7 mouse cellular contexts compared by ENCODE assay signal in genomic region chr5:139377468-139378270, GRCm38 (mm10). TPM values are rescaled to one million over a fixed set of nuclear protein-coding genes. Genes with fewer than 3 reads are reported as not detected.
DNase-seq lines count a peak whose midpoint lies in the region; ATAC-seq lines count a peak whose summit lies in the region.

Gene Gpr146, plus strand, starts transcription at chr5:139377697.

- intact Hi-C loops in heart, postnatal 14 days (cut with DNase I), result no loop called here

- no peaks in the 10 kb centered on the region for H3K27me3 ChIP-seq in embryonic facial prominence, embryonic 12.5 days

- H3K4me1 ChIP-seq in embryonic facial prominence, embryonic 12.5 days, result peaks cover 32% of the 10 kb centered on the region

- no peak for ATAC-seq in embryonic facial prominence, embryonic 12.5 days (ENCODE audit: insufficient number of reproducible peaks, insufficient read depth, low FRiP score, low TSS enrichment)

- H3K27ac ChIP-seq in embryonic facial prominence, embryonic 12.5 days, result peak within 1 kb of the TSS; percentile 73

- H3K36me3 ChIP-seq in embryonic facial prominence, embryonic 12.5 days, result no peaks in the 10 kb centered on the region

- WGBS in embryonic facial prominence, embryonic 12.5 days, result 63% methylated on average over 18 of the region's 18 CpGs

- no peak within 1 kb of the TSS for H3K4me2 ChIP-seq in embryonic facial prominence, embryonic 12.5 days (replicated peaks)

- H3K9me3 ChIP-seq in embryonic facial prominence, embryonic 12.5 days, result no peaks in the 10 kb centered on the region

- no peak within 1 kb of the TSS for H3K4me3 ChIP-seq in embryonic facial prominence, embryonic 12.5 days

- peak; percentile 73 for DNase-seq in 3134 (ENCODE audit: extremely low read depth, insufficient read length, low spot score)
- DNase-seq in 3T3-L1 (ENCODE audit: low read depth, low spot score), result peak; percentile 82
- DNase-seq in heart, postnatal 14 days, result peak; percentile 76 to 78
- DNase-seq in layer of hippocampus, adult 8-10 months (ENCODE audit: low spot score in 2 of 2), result no peak
- peak; percentile 89 for DNase-seq in lung, postnatal 10 days
- no peak for DNase-seq in yolk sac, embryonic 10.5 days (ENCODE audit: low spot score)

- H3K9ac ChIP-seq in embryonic facial prominence, embryonic 12.5 days, result no peak within 1 kb of the TSS

RNA-seq across cellular contexts. Expression of gene Gpr146, which starts in this region (rescaled TPM):
- 1.7 and 1.9 TPM in 2 replicates for polyA plus RNA-seq in embryonic facial prominence, embryonic 12.5 days (2016; fragmentation: Nextera tagmentation; extraction: Ambion mirVana)
- total RNA-seq in heart, postnatal 14 days (2021), result 10 to 100 TPM; 41.8 to 46.5 TPM
- 10 to 100 TPM; 12.2 to 14.8 (median 13.2) TPM for total RNA-seq in layer of hippocampus, adult 8-10 months (2022)

Comparison
In these comparisons a context has a peak if more than half of its experiments do, and no peak if none do; other contexts are left out.
1. DNase-seq: peak in 3134 (single experiment), 3T3-L1 (single experiment), heart, postnatal 14 days (2 of 2) and lung, postnatal 10 days (single experiment); none in layer of hippocampus, adult 8-10 months (0 of 2) and yolk sac, embryonic 10.5 days (single experiment).